Mouse (Mus musculus): ENCODE results near the gene Rac1. TPM values are rescaled to one million over a fixed set of nuclear protein-coding genes. Genes with fewer than 3 reads are reported as not detected.

The Rac1 gene
- polyA plus RNA-seq, 1 experiment from 2014 or later = 400 TPM

DNA sequence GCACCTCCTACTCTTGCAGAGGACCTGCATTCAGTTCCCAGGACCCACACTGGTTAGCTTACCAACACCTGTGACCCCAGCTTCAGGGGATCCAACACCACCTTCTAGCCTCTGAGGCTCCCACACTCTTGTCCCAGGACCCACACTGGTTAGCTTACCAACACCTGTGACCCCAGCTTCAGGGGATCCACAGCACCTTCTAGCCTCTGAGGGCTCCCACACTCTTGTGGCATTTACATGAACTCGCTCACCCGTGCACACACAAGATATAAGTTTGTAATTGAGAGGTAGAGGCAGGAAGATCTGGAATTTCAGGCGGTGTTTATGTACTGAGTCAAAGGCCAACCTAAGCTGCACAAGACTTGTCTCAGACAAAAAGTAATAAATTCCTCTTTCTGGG, 49.9 kb downstream of the Rac1 start:
- Histone ChIP-seq H3K36me3 (replicated peaks) (peaks cover 94% of the 10 kb centered on the region), H3K9me3 (no peaks in the 10 kb centered on the region), H3K4me3 (no peak overlapping the region), H3K27ac (replicated peaks) (no peak overlapping the region), H3K4me1 (no peaks in the 10 kb centered on the region), H3K27me3 (replicated peaks; ENCODE audit: low read depth, poor library complexity, severe bottlenecking) (no peaks in the 10 kb centered on the region)
- no peak for DNase-seq (ENCODE audit: low spot score)
- 91% methylated on average over 3 of the region's 3 CpGs for WGBS

DNA sequence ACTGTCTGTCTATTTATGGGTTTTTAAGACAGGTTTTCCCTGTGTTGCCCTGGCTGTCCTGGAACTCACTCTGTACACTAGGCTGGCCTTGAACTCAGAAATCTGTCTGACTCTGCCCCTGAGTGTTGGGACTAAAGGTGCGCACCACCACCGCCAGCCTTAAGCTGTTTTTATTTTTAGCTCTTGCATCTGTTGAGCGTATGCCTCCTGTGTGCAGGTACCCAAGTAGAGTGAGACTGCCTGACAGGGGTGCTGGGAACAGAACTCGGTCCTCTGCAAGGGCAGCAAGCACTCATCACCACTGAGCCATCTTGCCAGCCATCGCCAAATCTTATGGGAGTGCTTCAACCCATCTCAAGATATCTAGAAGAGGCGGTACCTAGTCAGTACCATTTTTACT, 51.8 kb downstream of the Rac1 start:
- H3K27ac ChIP-seq (replicated peaks) = no peak overlapping the region
- H3K4me3 ChIP-seq = no peak overlapping the region
- no peaks in the 10 kb centered on the region for H3K27me3 ChIP-seq (replicated peaks; ENCODE audit: low read depth, poor library complexity, severe bottlenecking)
- H3K9me3 ChIP-seq = no peaks in the 10 kb centered on the region
- WGBS = 92% methylated on average over 6 of the region's 6 CpGs
- H3K36me3 ChIP-seq (replicated peaks) = peaks cover 95% of the 10 kb centered on the region
- no peaks in the 10 kb centered on the region for H3K4me1 ChIP-seq
- DNase-seq (ENCODE audit: low spot score) = no peak

- Histone ChIP-seq H3K4me3 (no peak overlapping the region), H3K36me3 (replicated peaks) (peaks cover 97% of the 10 kb centered on the region), H3K27me3 (replicated peaks; ENCODE audit: low read depth, poor library complexity, severe bottlenecking) (no peaks in the 10 kb centered on the region), H3K9me3 (no peaks in the 10 kb centered on the region), H3K4me1 (no peaks in the 10 kb centered on the region), H3K27ac (replicated peaks) (no peak overlapping the region)
- WGBS = 93% methylated on average over 20 of the region's 20 CpGs
- peak; percentile 6 for DNase-seq (ENCODE audit: low spot score)
Observed at GRCm38 (mm10) chr5:143475153-143475844, 52.5 kb downstream of the Rac1 start.

- H3K4me3 ChIP-seq = no peak overlapping the region
- peak; percentile 5 for DNase-seq (ENCODE audit: low spot score)
- H3K27me3 ChIP-seq (replicated peaks; ENCODE audit: low read depth, poor library complexity, severe bottlenecking) = no peaks in the 10 kb centered on the region
- no peaks in the 10 kb centered on the region for H3K4me1 ChIP-seq
- WGBS = 85% methylated on average over 9 of the region's 9 CpGs
- H3K9me3 ChIP-seq = no peaks in the 10 kb centered on the region
- H3K36me3 ChIP-seq (replicated peaks) = peaks cover 98% of the 10 kb centered on the region
- H3K27ac ChIP-seq (replicated peaks) = no peak overlapping the region
Observed at GRCm38 (mm10) chr5:143471953-143472618, 55.8 kb downstream of the Rac1 start.

- 91% methylated on average over 3 of the region's 3 CpGs for WGBS
- H3K27ac ChIP-seq (replicated peaks) = no peak overlapping the region
- no peaks in the 10 kb centered on the region for H3K27me3 ChIP-seq (replicated peaks; ENCODE audit: low read depth, poor library complexity, severe bottlenecking)
- H3K36me3 ChIP-seq (replicated peaks) = peaks cover 95% of the 10 kb centered on the region
- no peaks in the 10 kb centered on the region for H3K4me1 ChIP-seq
- H3K9me3 ChIP-seq = no peaks in the 10 kb centered on the region
- DNase-seq (ENCODE audit: low spot score) = peak; percentile 3
- no peak overlapping the region for H3K4me3 ChIP-seq
Observed at GRCm38 (mm10) chr5:143471165-143471546, 56.7 kb downstream of the Rac1 start.

DNA sequence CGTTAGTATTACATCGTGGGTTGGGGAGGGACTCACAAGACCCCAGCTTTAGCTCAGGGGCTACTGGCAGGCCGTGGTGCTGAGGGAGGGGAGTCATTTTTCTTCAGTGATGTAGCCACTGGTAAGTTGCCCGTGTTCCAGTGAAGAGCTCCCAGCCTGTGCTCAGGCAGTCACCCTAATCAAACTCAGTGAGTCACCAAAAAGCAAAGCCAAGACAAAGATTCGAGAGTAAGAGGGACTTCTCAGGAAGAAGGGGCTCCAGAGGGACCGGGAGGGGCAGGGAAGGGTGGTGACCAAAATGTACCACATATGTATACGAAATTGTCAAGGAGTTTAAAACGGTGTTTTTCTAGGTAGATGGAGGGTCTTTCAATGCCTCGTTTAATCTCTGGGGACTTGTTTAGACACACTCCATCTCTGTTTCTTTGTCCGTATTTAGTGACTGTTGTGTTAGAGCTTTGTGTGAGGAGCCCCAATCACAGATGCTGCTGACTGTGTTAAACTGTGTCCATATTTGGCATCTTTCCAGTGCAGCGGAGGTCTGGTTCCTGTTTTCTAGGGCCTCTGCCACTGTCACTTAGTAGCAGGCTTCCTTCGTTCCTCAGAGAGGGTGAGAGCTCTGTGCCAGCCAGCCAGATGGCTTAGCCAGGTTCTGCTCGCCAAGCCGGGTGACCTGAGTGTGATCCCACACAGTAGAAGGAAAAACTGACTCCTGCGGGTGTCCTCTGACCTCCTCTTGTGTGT, 57.2 kb downstream of the Rac1 start:
- H3K36me3 ChIP-seq (replicated peaks) = peaks cover 89% of the 10 kb centered on the region
- no peak overlapping the region for H3K4me3 ChIP-seq
- peaks cover 3% of the 10 kb centered on the region for H3K4me1 ChIP-seq
- peaks cover 5% of the 10 kb centered on the region; the same call in 1 of the 2 replicates for H3K27me3 ChIP-seq (replicated peaks; ENCODE audit: low read depth, poor library complexity, severe bottlenecking)
- no peak overlapping the region for H3K27ac ChIP-seq (replicated peaks)
- peak; percentile 8 for DNase-seq (ENCODE audit: low spot score)
- WGBS = 90% methylated on average over 15 of the region's 15 CpGs
- no peaks in the 10 kb centered on the region for H3K9me3 ChIP-seq

DNA sequence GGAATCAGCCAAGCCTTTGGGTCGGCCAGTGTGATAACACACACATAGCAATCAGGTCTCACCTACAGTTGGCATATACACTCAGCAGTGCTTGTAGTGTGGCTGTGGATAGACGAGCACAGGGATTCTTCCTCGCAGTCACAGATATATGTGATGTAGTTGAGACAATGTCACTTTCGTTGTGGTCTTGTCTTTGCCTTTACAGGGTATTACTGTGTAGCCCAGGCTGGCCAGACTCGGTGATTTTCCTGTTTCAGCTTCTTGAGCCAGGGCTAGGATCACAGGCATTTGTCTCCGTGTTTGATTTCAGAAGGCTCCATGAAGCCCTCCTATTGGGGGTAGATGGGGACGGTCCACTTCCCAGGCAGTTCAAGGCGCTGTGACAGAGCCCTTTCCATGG, 58.2 kb downstream of the Rac1 start:
- WGBS = 95% methylated on average over 8 of the region's 8 CpGs
- H3K36me3 ChIP-seq (replicated peaks) = peaks cover 80% of the 10 kb centered on the region
- DNase-seq (ENCODE audit: low spot score) = peak; percentile 1

GRCm38 (mm10) chr5:143467931-143468330, 59.9 kb downstream of the Rac1 start:
- Histone ChIP-seq H3K27me3 (replicated peaks; ENCODE audit: low read depth, poor library complexity, severe bottlenecking) (peaks cover 15% of the 10 kb centered on the region; the same call in 1 of the 2 replicates), H3K4me3 (no peak overlapping the region), H3K36me3 (replicated peaks) (peaks cover 63% of the 10 kb centered on the region), H3K27ac (replicated peaks) (no peak overlapping the region), H3K9me3 (no peaks in the 10 kb centered on the region), H3K4me1 (peaks cover 17% of the 10 kb centered on the region)
- 90% methylated on average over 6 of the region's 6 CpGs for WGBS
- peak; percentile 4 for DNase-seq (ENCODE audit: low spot score)

More for the DNA sequence above, 58.2 kb downstream of the Rac1 start:
- H3K27ac ChIP-seq (replicated peaks) = no peak overlapping the region
- H3K4me3 ChIP-seq = no peak overlapping the region
- H3K27me3 ChIP-seq (replicated peaks; ENCODE audit: low read depth, poor library complexity, severe bottlenecking) = peaks cover 9% of the 10 kb centered on the region; the same call in 1 of the 2 replicates
- H3K4me1 ChIP-seq = peaks cover 11% of the 10 kb centered on the region
- no peaks in the 10 kb centered on the region for H3K9me3 ChIP-seq

- peaks cover 17% of the 10 kb centered on the region for H3K4me1 ChIP-seq
- H3K9me3 ChIP-seq = no peaks in the 10 kb centered on the region
- peaks cover 15% of the 10 kb centered on the region; the same call in 1 of the 2 replicates for H3K27me3 ChIP-seq (replicated peaks; ENCODE audit: low read depth, poor library complexity, severe bottlenecking)
- peaks cover 55% of the 10 kb centered on the region for H3K36me3 ChIP-seq (replicated peaks)
- 94% methylated on average over 23 of the region's 23 CpGs for WGBS
- H3K27ac ChIP-seq (replicated peaks) = no peak overlapping the region
- H3K4me3 ChIP-seq = no peak overlapping the region
- peak; percentile 3 for DNase-seq (ENCODE audit: low spot score)
Observed at GRCm38 (mm10) chr5:143466891-143467669, 60.8 kb downstream of the Rac1 start.

DNA sequence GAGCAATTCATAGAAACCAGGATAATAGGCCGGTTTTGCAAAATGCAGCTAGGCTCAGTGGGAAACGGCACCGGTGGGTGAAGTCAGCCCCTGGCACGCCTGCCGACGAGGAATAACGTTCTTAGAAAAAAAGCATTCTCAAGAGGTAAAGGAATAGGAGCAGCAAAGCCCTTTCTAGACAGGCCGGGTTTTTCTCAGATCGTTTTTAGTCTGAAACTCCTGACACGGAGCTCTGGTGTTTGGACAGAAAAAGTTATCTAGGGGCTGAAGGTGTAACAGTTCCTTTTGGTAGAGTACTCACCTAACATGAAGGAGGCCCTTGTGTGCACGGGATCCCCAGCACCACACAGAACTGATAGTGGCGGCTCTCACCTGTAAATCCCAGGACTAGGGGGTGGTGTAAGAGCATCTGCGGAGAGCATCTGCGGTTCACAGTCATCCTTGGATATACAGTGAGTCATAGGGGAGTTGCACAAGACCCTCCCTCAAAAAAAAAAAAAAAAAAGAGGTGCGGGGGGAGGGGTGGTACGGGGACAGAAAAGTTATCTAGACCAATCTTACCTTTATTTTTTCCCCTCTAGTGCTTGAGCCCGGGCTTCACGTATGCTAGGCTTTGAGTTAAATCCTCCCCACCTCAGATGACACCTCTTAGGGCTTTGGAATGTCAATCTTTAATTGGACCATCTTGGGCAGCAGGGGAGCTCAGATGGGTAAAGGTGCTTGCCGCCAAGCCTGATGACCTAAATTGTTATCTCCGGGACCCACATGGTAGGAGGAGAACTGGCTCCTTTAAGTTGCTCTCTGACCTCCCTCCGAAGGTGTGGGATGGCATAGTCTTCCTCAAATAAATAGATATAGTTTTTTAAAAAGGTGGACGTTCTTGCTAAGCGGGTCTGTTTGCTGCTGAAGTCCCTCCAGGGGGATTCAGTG, 62.4 kb downstream of the Rac1 start:
- H3K9me3 ChIP-seq = no peaks in the 10 kb centered on the region
- WGBS = 36% methylated on average over 23 of the region's 23 CpGs
- peaks cover 15% of the 10 kb centered on the region; the same call in 1 of the 2 replicates for H3K27me3 ChIP-seq (replicated peaks; ENCODE audit: low read depth, poor library complexity, severe bottlenecking)
- H3K36me3 ChIP-seq (replicated peaks) = peaks cover 40% of the 10 kb centered on the region
- H3K4me3 ChIP-seq = peak overlapping the region; percentile 83
- H3K4me1 ChIP-seq = peaks cover 17% of the 10 kb centered on the region
- peak; percentile 5 for DNase-seq (ENCODE audit: low spot score)
- no peak overlapping the region for H3K27ac ChIP-seq (replicated peaks)

- Histone ChIP-seq H3K4me1 (peaks cover 17% of the 10 kb centered on the region), H3K36me3 (replicated peaks) (peaks cover 33% of the 10 kb centered on the region), H3K4me3 (peak overlapping the region; percentile 83), H3K27ac (replicated peaks) (peak overlapping the region; percentile 83), H3K9me3 (no peaks in the 10 kb centered on the region), H3K27me3 (replicated peaks; ENCODE audit: low read depth, poor library complexity, severe bottlenecking) (peaks cover 15% of the 10 kb centered on the region; the same call in 1 of the 2 replicates)
- WGBS = under 1% methylated on average over 20 of the region's 20 CpGs
- no peak for DNase-seq (ENCODE audit: low spot score)
Observed at GRCm38 (mm10) chr5:143464757-143465118, 63.1 kb downstream of the Rac1 start.
